Mouse (Mus musculus): Measurements from ENCODE around the gene Txnip.

- no peak for TF ChIP-seq CTCF (IDR thresholded peaks at IDR 0.05; ENCODE audit: control insufficient read depth, insufficient read depth, low read length)
- no peak for TF ChIP-seq POLR2A (IDR thresholded peaks at IDR 0.05; ENCODE audit: borderline replicate concordance, control insufficient read depth, low read depth, low read length)
Measured at GRCm38 (mm10) chr3:96564633-96565032, 6.9 kb downstream of the Txnip start.
